Mouse (Mus musculus): ENCODE results near the gene Tmem150a.

GRCm38 (mm10) chr6:72373184-72373583 lies 17.9 kb downstream of the Tmem150a start:
- TF ChIP-seq POLR2A (IDR thresholded peaks at IDR 0.05; ENCODE audit: low read depth, low read length) (no peak), CTCF (IDR thresholded peaks at IDR 0.05; ENCODE audit: borderline replicate concordance, insufficient read depth, low read length) (no peak)

All from embryonic fibroblast, embryonic 13.5 days (primary cell).